Mouse (Mus musculus) embryo, embryonic 10 days (tissue): Measurements from ENCODE around the gene Naa38.
A peak's percentile ranks its signal among the peaks of the same experiment; 100 is the strongest.

Source experiments
- DNase-seq: peaks from one replicate; pipeline ENCODE4 v3.0.0-alpha.2; 2015; ENCODE audit warnings: low spot score

The Naa38 gene

DNA sequence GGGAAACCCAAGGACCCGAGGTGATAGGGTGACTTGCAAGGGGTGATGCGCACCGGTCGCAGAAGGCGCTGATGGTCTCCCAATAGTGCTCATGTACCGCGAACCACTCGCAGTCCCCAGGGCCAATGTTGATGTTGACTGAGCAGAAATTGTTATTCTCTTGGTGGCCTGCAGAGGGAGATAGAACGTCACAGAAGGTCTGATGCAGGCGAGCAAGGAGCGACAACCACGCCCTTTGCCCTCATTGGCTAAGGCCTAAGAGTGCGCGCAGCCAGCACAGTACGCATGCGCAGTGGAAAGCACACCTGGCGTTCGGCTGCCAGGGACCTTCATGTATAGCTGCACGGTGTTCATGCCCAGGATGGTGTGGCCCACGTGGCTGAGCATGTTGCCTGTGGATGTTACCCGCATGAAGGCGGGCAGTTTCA lies 5.9 kb downstream of the Naa38 start:
- peak; percentile 97 for DNase-seq

DNA sequence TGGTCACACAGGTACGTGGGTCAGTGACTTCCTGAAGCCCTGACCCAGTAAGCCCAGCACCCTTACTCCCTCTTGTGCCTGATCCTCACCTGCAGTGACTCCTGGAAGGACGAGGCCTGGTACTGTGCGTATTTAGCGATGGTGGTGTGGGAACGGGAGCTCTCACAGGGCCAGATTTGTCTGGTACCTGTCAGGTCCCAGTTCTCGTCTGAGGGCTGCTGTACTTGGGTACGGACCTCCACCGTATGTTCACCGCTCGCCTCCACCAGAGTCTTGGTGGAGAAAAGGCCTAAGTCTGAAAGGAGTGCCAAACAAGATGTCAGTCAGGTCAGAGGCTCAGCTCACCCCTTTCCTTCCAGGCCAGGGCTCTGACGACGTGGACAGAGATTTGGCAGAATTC lies 6.7 kb downstream of the Naa38 start:
- DNase-seq, result no peak

DNA sequence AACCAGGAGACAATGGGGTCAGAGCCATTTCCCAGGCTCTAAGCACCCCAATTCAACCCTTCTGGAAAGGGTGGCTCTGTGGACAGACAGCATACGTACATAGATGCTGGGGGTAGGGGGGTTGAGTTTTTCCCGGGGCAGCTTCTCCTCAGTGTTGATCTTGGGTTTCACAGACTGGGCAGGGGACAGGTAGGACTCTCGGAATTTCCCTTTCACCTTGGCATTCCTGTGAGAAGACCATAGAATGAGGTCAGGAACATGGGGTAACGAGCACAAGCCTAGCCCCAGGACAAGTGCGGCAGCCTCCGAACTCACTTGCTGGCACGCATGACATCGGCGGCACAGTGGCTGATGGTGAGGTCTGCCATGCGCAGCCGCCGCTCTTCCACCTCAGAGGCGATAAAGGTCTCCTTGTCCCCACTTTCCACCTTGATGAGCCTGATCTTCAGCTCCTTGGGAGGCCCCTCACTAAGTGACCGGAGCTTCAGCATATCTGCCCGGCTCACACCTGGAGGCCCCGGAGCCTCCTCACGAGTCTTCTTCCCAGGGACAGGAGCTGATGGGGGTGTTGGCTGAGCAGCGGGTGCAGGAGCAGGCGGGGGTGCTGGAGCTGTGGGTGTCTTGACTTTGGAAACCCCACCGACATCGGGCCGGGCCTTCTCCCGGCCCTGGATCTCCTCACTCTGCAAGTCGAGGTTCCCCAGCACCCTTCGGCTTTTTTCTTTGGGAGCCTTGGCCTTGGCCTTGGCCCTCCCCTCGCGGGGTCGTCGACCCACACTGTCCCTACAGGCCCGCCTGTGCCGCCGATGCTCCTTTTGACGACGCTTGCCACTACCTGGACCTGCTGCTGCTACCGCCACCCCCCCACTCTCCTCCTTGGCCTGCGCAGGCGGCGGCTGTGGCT lies 8.7 kb downstream of the Naa38 start:
- DNase-seq, result no peak

DNA sequence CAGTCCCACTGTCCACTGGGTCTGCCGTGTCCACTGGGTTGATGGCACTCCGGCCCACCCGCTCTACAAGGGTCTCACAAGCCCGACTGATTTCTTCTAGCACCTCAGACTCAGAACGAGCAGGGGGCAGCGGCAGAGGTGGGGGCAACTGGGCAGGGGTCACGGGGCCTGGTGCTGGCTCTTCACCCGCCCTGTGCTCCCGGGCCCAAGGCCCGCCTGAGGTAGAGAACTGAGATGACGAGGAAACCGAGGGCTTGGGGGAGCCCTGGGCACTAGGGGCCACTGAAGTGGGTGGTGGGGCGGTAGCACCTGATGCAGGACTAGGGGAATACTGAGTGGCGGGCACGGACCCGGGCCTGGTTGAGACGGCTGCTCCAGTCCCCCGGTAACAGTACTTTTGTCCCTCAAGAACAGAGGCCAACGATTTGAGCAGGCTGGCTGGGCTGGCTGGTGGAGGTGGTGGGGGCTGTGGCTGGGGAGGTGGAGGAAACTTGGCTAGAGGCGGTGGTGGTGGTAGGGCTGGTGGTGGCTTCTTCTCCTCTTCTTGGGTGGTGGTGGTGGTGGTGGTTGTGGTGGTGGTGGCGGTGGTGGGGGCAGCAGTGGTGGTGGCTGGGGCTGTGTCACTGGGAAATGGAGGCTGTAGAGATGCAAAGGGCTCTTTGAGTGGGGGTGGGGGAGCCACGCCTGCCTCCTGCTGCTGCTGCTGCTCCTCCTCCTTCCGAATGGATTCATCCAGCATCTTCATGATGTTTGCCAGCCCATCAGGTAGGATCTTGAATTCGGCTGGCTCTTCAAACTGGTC lies 9.5 kb downstream of the Naa38 start:
- no peak for DNase-seq

DNA sequence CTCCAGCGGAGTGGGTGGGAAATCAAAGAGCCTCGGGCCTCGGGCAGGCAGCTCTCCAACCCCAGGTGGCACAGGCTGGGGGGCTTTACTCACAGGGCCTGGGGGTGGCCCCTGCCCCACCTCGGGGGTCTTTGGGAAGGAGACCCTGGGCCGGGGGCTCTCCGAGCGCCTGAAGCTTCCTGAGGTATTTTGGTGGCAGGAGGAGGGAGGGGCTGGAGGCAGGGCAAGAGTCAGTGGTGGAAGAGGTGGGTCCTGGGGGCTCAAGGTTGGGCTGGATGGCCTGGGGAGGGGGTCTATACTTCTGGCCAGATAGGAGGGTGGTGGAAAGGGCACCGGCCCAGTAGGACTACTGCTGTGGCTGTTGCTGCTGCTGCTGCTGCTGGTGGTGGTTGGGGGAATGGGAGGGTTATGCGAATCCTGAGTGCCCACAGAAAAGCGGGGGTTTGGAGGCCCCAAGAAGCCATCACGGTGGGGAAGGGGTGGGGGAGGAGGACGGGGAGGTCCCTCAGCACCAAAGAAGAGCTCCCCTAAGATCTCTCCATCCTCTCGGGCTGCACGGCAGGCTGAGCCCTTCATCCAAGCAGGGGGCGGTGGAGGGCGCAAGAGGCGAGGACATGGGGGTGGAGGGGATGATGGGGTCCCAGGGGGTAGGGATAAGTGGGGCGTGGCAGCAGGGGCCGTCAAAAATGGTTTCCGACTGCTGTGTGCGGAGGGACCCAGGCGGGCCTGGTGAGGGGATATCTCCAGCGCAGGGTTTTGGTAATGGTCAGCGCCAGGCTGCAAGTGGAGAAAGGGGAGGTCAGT lies 10.3 kb downstream of the Naa38 start:
- no peak for DNase-seq

DNA sequence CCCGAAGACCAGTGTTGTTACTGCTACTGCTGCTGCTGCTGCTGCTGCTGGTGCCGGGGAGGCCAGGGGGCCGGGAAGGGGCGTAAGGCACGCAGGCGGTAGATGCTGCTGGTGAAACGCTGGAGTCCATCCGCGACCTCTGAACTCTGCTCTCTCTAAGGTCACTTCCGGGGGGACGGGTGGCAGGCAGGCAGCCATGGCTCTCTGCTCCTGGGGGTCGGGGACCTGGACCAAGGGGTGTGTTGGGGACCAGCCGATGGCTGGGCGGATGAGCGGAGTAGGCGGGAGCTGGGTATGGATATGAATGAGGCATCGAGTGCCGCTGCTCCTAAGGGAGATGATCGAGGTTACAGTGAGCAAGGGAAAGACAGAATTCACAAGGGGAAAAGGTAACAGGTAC lies 11.0 kb downstream of the Naa38 start:
- DNase-seq, result no peak

DNA sequence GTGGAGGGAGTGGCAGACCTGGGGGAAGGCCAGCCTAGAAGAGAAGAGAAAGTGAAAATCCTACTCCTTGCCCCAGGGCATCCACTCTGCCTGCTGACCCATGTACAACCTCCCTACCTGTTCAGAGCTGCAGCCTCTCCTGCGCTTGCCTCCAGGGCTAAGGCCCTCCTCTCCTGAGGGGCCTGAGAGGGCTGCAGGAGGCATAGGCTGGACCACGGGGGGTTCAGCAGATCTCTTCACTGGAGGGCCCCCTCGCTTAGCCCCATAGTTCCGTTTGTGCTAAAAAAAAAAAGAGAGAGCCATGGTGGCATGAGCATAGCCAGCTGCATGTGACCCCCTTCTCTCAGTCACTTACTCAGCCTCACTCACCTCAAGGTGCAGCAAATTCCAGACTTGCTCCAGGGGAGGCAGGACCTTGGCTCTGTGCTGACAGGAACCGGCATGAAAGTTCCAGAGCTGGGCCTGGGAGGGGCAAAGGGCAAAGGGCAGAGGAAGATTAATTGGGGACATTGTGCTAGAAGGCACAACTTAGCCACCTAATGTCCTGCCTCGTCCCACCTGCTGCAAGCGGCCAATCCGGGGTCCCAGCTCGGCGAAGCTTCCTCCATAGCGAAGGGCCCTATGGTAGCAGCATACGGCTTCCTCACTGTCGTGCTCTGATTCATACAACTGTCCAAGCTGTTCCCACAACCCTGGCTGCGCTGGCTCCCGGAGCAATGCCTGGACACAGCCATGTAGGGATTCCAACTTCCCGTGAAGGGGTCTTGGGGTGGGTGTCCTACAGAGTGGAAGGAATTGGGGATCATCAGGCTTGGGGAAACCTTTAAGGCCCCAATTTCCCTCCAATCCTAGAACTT lies 11.8 kb downstream of the Naa38 start:
- DNase-seq, result no peak

DNA sequence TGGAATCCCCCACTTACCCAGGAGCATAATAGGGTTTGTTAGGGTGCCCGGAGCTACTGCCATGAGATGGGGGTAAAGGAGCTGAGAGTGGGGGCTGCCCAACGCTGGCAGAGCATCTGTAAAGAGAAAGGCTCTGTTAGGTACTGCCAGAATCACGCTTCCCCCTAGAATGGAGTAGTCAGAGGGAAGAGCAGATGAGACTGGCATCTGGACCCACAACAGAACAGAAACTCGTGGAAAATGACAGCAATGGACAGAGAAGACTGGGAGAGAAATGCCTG lies 12.4 kb downstream of the Naa38 start:
- DNase-seq, result no peak

DNA sequence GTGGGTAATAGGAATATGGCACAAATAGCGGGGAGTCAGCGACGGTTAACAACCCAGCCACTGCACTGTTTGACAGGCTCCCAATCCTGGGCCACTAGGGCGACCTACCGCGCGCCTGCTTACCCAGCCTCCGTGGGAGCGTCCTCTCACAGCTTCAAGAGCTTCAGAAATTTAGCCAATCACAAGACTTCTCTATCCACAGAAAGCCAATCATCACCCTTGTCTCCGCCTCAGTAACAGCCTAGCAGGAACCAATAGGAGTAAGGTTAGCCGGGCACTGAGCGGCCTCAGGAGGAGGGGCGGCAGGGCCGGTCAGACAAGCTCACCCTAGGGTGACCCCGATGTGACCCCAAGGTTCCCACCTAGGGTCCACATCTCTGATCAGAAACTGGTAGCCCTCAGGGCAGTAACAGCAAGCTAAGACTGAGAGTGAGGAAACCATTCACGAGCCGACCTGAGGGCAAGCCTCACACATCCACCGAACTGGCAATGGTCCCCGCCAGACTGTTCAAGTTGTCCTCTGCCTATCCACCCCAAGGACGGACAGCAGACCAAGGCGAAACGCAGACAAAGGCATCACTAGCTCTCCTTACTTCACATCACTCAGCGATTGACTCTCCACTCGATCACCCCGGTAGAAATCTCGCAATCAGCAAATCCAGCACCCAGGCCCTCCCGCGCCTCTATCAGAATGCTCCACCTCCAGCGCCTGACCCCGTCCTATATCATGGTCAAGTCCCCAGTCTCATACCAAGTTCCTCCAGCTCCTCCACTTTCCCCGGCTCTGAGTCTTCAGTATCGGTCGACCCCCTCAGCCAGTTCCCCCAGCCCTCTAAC lies 13.5 kb downstream of the Naa38 start:
- peak; percentile 95 for DNase-seq

DNA sequence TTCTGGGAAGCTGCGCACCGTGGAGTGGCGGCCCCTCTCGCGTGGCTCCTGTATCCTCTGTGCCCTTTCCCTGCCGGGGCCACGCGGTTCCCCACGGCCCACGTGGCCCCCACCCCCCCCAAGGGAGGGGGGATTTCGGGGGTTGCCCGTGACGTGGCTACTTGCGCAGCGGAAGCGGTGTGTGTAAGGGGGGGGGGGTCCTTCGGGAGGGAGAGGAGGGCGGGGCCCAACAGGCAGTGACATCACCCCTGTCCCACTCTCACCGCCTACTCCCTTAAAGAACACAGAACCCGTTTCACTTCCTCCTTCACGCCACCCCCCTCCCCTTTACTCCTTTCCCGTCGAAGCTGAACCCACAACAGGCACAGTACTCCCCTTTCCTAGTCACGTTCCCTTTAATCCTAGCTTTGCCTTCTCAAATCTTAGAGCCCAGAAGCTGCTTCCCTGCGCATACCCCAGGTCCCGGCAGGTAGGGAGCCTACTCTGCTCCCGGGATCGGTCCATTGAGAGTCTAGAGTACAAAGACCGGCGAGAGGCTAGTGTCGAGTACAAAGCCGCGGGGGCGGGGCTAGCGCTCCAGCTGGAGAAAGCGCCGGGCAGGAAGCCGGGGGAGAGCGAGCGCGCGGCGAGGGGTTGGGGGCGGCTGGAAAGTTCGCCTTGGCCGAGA lies 14.2 kb downstream of the Naa38 start:
- DNase-seq, result peak; percentile 85

DNA sequence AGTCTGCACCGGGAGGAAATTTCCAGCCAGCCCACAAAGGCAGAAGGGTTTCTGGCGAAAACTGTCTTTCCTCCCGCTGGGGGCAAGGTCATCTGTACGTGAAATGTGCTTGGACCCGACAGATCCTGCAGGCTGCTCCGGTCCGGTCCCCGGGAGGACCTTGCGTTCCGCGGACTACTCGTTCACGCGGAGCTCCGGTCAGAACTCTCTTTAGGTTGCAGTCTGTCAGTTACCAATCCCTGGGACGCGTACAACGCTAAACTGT lies 14.7 kb downstream of the Naa38 start:
- no peak for DNase-seq

DNA sequence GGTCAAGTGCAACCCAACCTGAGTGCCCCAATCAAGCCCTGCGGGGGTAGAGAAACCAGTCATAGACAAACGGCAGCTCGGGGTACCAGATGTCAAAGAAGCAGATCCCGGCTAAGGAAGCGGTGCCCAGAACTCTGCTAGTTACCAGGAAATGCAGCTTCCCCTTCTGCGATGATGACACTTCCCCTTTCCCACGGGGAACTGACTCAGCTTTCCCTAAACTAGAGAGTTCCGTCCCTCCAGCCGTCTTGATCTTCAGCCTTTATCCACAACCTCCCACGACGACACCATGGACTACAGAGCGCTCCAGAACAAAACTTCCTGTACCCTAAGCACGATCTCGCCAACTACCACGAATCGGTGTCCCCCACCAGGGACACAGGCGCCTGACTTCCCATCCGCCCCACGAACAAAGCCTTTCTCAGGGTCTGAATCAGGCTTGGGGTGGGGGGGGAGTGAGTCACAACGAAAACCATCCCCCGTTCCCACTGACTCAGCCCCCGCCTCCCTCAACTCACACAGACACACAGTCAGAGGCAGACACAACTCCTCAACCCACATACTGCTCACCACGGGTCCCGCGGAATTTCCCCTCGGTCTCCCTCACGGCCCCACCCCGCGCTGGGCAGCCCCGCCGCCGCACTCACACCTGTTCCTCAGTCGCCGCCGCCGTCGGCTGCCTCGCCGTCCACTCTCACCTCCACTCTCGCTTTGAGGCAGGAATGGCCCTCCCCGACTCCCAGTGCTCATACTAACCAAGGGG lies 15.2 kb downstream of the Naa38 start:
- peak; percentile 36 for DNase-seq

DNA sequence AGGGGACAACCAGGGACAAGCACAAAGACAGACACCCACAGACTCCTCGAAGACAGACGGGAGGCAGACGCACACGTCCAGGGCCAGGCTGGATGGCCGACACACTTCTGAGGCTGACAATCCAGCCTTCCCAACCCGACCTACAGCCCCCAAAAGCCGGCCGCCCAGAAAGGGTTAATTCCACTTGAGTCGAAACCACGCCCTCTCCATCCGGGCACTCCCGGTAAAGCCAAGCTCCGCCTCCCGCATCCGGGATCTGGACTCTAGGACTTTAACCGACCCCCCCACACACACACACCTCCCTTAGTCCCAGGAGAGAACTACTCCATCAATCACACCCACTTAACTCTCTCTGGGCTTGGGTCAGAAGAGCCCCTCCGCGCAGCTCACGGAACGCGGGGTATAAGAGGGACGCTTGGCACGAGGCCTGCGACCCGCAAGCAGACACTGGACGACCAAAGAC lies 15.8 kb downstream of the Naa38 start:
- peak; percentile 98 for DNase-seq

DNA sequence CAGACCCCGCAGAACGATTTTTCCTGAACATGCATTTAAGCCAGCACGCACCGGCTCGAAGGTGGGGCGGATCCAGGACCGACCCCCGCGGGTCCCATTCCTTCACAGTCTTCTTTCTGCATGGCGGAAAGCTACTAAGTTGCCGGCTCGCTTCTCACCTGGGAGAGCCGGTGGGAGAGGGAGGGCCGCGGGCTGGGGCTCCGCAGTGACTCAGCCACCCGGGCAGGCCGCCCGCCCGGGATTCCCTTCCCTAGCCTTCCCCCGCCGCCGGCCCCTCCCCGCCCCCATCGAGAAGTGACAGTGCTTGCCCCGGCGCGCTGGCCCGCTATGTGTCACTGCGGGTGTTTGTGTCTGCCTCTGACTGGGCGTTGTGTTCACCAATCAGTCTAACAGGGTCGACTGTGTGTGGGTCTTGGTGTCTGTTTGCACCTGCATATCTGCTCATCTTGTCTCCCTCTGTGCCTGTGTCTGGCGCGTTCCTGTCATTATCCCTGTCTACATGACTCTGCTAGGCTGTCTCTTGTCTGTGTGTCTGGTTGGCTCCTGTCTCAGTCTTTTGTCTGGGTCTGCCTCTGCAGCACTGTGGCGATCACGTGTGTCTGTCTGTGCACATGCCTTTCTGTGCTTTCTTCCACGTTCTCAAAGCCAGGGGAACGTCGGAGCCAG lies 16.4 kb downstream of the Naa38 start:
- DNase-seq, result peak; percentile 63

DNA sequence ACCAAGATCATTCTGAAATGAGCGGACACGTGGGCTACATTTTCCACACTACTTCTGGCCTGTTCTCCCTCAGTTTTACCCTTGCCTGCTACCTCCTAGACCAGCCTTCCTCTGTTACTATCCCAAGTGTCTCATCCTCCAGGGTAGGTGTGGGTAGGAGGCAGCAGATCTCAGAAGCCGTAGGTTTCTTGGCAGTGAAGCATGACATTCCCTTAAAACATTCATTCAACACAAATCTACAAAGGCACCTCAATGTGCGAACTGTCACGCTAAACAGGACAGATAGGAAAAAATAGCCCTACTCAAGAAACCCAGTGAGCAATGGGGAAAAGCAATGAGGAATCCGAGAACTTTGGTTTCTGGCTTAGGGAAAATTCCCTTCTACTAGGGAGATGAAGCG lies 17.3 kb downstream of the Naa38 start:
- DNase-seq, result no peak

DNA sequence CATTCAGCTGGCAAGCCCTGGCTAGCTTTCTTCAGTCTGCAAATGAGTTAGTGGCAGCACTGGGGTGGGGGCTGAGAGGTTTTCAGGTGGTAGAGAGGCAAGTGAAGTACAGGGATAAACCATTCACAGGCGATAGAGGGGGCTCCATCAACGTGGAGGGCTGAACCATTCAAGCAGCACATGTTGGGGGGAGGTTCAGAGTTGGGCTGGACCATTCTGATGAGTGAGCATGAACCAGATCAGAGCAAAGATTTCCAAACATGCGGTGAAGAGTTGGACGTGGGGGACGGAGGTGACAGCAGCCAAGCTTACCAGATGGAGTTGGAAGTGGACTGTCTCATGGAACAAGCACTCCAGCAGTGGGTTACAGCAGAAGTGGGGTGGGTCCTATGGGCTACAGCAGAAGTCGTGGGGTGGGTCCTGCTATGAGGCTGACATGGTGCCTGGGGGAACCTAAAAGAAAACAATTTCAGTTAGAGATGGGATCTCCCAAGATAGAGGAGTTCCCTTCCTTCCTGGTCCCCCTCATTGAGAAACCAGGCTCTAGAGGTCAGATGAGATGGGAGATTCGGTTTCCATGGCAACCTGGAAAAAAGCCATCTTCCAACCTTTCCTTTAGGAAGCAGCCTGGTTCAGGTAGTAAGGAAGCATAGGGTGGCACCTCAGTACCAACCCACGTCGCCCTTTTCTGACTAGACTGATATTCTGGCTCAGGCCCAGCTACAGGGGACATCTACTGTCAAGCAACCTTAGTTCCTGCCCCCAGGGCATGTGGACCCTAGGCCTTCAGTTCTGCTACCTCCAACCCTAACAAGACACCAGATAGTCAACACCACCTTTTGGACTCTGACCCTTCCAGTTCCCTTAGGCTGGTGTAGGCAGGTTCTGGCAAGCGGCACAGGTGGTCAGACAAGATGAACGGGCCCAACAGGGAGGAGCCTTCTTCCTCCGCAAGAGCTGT lies 18.2 kb downstream of the Naa38 start, which contains the start of gene Kdm6b:
Gene Kdm6b (minus strand): TSS at position 455 of the 961 bp plus-strand sequence.
- peak; percentile 76 for DNase-seq

DNA sequence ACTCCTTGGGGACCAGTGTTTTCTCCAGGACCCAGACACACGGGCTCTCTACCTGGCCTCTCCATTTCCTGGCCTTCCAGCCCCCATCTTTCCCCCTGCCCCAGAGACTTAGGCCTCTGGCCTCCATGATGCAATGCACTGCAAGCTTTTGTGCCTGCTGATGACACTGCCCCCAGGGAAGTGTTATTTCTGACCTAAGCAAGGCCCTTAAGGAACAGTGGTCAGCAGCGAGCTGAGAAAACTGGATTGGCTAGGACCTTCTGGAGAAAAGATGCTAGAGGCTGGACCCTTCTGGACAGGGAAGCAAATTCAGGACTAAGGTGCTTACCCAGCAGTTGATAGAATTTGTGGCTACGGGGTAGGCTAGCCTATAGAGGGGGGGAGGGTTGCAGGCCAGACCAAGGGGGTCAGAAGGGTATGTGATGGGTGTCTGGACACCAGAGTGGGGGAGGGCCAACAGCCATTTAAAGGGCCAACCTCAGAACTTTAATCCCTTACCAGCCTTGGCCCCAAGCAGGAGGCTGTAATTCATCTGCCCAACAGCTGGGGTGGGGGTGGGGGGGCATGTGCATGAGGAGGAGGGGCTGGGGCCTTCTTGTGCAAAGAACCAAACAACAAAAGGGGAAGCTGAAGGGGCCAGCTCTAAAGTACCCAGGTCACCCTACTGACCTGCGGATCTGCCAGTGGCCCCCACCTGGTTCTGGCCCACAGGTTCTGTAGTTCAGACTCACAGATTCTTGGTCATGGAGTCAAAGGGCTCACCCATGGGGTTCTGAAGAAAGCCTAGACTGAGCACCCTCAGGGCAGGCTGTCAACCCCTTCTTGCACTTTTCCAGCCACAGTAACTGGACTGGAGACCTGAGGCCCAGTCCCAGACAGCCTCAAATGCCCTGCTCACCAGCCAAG lies 19.4 kb downstream of the Naa38 start:
- DNase-seq, result peak; percentile 53
